Mouse (Mus musculus): ENCODE data around the gene Rab42.
"Not testable (repeated sequence)": the region's sequence is repeated elsewhere in the genome, so short reads cannot be mapped to it uniquely, and the experiment has no call there.

The Rab42 gene

DNA sequence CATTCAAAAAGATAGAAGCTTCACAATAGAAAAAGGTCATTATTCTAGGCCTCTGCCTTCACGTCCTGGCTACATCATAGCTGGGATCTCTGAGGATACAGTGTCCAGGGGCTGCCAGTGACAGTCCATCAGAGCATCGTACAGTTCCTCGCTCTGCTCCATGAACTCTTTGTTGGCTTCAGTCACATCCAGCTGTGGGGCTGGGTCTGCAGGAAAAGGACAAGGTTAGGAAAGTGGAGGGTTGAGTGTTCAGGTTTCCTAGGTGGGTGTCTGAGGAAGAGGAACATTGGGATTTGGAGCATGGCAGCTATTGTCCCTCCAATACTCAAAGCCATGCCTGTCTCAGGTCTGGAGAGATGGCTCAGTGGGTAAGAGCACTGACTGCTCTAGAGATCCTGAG, 8.6 kb upstream of the Rab42 start:
- no peak for DNase-seq (ENCODE audit: low spot score in 2 of 2)

DNA sequence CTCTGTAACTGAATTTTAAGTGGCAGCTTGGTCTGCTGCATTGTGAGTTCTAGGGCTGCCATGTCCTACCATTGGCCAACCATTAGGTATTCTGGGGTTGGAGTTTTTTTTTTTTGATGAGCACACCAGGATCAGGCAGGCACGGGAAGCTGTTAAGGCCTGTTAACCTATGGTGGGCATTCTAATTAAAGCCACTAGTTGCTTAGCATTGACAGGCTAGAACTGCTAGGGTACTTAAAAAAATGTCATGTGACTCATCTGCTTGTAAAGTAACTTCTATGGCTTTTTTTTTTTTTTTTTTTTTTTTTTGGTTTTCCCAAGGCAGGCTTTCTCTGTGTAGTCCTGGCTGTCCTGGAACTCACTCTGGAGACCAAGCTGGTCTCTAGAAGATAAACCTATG, 8.0 kb upstream of the Rab42 start:
- no peak for DNase-seq (ENCODE audit: low spot score in 2 of 2)

DNA sequence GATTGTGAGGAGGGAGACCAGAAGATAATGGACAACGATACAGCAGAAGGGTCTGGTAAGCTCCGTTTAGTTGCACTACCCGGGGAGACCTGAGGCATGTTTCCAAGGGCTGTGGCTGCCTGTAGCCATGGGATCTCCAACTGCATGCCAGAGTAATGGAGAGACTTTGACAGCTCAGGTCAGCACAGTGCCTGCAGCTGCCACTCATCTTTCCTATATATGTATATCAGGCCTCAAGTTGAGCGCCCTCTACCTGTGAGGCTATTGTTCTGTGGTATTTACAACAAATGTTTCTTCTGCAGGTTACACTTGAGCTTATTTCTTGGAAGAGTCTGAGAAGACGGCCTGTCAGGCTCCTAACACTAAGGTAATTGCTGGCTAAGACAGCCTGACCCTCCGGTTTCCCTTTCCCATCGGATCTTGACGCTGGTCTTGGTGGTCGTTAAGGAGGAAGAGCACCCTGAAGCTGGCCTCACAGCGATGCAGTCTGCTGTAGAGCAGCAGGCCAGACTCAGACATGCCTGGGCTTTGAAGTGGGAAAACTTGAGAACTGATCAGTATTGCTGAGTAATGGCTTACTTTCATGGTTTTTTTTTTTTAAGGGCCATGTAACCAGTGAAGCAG, 6.8 kb upstream of the Rab42 start:
- DNase-seq (ENCODE audit: low spot score in 2 of 2) = peak; percentile 59 to 74

DNA sequence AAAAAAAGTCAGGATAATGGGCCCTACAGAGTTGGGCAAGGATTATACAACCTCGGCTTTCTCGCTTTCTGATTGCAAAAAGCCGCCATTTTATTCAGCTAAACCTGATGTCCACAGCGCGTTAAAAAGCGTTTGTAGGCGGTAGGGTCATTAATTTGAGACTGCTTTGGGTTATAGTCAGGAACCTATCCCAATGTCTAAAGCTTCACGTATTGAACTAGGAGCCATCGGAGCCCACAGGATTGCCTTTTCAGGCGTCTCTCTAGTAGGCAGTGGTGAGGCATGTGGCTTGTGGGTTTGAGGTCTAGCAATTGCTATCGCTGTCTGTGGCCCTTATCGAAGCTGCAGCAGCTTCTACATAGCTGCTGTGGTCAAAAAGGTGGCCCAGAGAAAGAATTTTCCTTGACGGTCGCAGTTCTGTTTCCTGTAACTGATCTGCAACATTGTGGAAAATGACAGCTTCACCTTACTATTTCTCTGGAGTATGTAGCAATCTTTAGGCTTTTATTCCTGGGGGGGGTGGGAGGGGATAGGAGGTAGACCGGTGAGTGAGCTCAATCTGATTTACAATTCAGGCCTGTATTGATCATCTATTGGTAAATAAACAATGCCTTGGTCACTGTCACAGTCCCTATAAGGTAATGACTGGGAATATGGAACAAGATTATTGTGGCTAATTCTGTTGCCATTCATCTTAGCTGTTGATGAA, 6.1 kb upstream of the Rab42 start:
- DNase-seq (ENCODE audit: low spot score in 2 of 2) = no peak

DNA sequence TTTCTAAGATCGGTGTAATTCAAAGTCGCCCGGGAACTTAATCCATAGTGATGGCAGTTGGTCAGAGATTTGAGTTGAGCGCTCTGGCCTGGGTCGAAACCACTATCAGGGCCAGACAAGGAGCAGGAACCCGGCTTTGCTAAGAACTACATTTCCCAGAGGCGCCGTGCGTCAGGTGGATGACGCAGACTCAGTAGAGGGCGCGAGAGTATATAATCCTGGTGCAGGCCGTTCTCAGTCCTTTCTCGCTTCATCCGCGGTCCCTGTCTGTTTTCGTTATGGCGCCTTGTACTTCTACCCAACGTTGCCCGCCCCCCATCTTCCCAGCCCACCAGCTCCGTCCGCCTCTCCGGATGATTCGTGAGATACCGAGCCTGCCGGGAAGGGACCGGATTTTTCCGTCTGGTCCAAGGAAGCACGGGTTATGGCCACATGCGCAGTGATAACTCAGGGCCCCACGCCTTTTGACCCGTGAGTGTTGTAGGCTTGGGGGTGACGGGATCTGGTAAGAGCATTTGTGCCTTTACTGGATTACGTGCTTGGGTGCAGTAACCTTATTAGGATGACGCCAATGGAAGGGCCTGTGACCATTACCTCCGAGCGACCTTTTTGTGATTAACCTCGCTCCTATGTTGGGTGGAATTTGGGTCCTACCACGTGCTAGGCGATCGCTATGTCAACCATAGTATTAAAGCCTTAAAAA, 5.4 kb upstream of the Rab42 start:
- peak; percentile 83 to 90 for DNase-seq (ENCODE audit: low spot score in 2 of 2)

DNA sequence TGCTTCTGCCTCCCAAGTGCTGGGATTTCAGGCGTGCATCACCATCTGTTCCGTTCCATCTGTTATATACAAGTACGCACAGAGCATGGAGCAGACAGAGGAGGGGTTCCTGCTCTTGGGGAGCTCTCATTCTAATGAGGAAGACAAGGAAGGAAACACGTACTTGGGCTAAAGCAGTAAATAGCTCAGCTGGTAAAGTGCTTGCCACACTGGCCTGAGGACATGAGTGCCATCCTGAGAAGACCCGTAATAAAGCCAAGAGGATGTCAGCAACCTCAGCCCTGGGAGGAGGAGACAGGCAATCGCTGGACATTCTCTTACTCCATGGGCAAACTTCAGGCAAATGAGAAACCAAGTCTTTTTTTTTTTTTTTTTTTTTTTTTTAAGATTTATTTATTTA, 2.8 kb upstream of the Rab42 start:
- no peak for DNase-seq (ENCODE audit: low spot score in 2 of 2)

DNA sequence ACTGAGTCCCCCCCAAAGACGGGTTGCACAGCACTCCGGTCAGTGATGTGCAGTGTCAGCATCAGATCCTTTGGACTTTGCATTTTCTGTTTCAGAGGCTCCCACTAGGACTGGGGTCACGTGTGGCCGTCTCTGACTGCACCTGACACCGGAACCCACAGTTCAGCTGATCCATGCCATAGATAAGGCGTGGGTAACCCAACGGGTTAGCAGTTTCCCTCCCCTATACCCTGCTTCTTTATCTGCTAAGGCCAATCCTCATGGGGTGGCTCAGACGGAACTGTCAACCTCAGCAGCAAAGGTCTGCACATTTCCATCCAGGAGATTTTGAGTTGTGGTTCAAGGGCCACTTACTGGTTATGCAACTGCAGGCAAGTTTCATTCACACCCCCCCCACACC, 2.1 kb upstream of the Rab42 start:
- DNase-seq (ENCODE audit: low spot score in 2 of 2) = no peak

DNA sequence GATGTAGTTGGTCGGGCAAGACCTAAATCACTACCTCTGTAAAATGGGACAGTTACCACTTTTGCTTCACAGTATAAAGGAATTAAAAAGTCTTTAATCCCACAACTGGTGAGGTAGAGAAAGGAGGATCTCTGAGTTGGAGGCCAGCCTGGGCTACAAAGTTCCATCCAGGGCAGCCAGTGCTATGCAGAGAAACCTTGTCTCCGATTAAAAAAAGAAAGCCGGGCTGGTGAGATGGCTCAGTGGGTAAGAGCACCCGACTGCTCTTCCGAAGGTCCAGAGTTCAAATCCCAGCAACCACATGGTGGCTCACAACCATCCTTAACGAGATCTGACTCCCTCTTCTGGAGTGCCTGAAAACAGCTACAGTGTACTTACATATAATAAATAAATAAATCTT, 299 bp upstream of the Rab42 start:
- DNase-seq (ENCODE audit: low spot score in 2 of 2) = not testable (repeated sequence)

DNA sequence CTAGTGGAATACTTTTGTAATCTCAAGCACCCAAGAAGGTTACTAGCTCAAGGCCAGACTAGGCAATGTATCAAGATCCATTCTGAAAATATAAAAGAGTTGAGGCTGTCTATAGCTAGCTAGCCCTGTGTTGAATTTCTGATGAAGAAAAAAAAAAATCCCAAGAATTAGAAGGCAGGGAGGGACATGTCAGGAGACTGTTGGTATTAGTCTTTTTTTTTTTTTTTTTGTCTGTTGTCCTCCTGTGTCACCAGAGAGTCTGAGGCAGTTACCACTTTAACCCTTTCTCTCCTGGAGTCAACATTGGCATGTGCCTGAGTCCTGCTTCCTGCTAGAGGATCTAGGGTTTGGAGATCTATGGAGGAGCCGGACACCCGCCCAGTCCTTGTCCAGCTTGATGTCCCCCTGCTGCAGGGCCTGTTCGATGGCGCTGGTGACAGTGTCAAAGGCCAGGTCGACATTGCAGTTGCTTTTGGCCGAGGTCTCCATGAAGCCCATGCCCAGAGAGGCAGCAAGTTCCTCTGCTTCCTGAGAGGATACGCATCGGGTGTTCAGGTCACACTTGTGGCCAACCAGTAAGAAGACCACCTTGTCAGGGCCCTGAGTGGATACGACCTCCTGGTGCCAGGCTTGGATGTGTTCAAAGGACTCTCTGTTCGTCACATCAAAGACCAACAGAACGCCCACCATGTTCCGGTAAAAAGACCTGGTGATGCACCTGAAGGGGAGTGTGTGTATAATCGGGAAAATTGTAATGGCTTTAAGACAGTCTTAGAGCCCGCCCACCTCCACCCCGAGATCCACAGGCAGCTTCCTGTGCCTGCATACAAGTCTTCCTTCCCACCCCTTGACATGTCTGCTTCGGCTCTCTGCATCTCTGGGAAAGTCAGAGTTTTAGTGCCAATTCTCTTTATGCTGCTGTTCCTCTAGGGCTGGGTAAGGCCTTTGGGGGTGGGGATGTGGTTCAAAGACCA, 933 bp downstream of the Rab42 start:
- DNase-seq (ENCODE audit: low spot score in 2 of 2) = no peak

DNA sequence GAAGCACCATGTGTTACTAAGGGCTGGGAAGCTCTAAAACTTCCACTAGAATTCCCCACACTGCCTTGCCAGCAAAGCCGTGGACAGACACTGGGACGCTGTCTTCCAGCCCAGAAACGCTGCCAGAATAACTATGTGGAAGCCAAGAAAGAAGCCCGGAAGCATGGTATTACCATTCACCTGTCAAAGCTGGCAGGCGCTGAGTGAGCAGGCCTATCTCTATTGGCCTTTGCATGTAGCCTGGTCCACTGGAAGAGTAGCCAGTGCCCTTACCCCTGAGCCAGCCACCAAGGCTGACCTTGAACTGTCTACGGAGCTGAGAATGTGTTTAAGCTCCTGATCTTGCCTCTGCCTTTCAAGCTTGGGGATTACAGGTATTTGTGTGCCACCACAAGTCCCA, 1.7 kb downstream of the Rab42 start:
- no peak for DNase-seq (ENCODE audit: low spot score in 2 of 2)

DNA sequence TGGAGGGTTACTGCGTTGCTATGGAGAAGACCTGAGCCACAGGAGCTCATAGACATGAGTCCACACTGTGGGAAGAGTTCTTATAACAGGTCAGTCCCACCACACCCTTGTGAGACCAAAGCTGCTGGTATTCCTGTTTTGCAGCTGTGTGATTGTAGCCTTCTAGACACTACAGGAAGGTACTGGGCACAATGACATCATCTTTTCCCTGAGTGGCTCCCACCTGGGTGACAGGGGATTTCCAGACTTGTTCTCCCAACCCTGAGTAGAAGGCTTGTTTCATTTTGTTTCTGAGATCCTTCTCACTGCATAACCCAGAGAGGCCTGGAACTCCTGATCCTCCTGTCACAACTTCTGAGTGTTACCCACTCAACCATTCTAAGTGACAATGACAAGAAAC, 3.3 kb downstream of the Rab42 start:
- DNase-seq (ENCODE audit: low spot score in 2 of 2) = no peak

DNA sequence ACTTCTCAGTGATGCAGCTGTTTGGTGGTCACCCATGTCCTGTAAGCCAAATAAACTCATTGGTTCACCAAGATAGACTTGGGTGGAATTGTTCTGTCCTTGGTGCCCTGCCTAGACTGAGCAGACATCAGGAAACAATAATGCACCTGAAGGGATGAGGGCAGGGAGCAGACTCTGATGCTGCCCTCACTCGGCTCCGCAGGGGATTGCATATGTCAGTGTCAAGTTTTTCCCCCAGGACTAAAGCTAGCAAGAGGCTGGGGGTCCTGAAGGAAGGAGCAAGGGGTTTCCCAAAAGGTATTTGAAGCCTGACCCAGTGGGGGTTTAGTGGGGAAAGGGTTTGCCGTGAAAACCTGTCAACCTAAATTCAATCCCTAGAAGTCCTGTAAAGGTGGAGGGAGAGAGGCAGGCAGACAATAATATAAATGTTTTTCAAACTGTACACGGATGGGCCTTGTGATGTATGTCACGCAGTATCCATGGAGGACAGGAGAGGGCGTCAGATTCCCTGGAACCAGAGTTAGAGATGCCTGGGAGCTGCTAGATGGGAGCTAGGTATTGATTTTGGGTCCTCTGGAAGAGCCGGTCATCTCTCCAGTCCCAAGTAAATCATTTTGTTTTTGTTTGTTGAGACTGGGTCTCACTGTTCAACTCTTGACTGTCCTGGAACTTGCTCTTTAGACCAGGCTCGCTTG, 7.3 kb downstream of the Rab42 start:
- DNase-seq (ENCODE audit: low spot score in 2 of 2) = no peak

DNA sequence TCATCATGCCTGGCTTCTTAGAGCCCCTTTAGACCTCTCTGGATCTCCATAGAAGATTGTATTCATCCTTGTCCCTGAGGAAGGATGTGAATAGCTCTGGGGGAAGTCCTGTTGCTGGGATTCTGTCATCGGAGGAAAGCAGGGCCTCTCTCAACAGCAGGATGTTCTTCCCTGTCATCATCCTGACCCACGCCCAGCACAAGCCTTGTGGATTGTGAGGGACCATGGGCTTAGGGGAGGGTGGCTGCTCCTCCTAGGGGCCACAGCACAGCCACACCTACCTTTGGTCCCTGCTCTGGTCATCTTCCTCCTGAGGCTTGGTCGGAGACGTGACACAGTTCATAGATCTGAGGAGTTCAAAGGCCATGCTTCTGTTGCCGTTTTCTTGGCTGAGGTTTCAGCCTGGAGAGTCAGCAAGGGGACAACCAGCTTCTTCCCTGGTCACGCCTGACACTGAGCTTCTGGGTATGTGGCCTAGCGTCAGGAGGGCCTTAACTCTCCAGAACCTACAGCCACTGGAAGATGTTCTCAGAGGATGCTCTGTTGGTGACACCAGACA, 9.4 kb downstream of the Rab42 start:
- DNase-seq (ENCODE audit: low spot score in 2 of 2) = no peak

DNA sequence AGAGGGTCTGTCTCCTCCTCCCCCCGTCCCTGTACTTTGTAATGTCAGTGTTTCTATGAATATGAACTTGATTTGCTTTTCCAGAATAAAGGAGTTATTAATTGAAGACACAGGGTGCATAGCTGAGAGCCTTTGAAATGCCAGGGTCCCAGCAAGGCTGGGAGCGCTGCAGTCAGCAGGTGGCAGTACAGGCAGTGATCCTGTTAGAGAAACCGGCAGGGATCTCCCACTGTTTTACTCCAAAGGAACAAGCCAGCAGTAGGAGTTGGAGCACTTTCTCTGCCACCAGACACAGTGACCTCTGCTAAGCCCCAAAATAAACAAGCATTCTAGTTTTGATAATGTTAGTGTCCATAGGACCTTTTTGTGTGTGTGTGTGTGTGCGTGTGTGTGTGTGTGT, 10.2 kb downstream of the Rab42 start:
- DNase-seq (ENCODE audit: low spot score in 2 of 2) = no peak

DNA sequence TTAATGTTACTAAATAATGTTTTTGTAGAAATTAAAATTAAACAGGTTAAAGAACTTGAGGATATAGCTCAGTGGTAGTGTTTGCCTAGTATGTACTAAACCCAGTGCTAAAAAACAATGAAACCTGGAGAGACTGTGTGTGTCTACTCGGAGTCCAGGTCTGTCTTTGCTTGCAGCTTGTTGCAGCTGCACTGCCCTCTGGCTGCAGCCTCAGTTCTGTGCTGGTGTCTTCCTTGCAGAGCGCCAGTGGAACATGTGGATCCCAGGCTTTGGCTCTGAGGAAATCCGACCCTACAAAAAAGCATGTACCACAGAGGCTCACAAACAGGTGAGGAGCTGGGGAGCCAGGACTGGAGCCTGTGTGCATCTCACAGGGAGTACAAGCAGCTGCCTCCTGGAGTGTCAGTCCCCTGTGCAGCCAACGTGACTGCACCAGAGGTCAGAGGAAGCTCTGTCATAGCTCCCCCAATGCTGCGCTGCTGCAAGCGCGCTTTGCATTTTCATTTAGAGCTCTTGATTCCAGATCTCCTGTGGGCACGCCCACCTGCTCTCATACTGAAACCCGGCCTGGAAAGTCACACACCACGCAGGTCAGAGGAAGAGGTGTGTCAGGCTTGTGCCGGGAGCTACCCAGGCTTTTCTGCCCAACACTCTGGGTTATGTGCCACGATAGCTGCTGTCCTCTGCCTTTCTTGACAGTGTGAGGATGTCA, 11.4 kb downstream of the Rab42 start:
- no peak for DNase-seq (ENCODE audit: low spot score in 2 of 2)

DNA sequence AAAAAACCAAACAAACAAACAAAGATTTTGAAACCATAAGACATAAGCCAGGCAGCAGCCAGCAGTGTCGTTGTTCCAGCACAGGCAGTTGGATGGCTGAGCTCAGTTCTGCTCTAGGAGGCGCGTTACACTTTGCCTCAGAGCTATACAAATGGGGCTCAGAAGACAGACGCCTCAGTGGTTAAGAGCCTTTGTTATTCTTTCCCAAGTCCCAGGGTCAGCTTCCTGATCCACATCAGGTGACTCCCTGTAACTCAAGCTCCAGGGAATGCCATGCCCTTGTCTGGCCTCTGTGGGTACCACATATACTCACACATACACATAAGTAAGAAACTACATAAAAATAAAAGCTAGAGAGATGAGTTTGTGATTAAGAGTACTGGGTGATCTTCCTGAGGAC, 12.1 kb downstream of the Rab42 start:
- DNase-seq (ENCODE audit: low spot score in 2 of 2) = no peak

DNA sequence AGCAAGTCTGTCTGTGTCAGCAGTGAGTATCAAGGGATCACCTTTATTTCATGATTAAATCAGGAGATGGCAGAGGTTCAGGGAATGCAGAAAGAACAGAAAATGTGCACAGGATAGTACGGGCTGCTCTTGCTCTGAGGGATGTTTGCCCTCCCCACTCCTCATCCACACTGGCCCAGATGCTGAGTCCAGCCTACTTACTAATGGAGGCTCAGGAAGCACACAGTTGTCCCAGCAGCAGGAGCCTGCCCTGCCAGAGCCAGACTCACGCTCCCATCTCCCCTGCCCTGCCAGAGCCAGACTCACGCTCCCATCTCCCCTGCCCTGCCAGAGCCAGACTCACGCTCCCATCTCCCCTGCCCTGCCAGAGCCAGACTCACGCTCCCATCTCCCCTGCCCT, 14.3 kb downstream of the Rab42 start:
- not testable (repeated sequence) for DNase-seq (ENCODE audit: low spot score in 2 of 2)

DNA sequence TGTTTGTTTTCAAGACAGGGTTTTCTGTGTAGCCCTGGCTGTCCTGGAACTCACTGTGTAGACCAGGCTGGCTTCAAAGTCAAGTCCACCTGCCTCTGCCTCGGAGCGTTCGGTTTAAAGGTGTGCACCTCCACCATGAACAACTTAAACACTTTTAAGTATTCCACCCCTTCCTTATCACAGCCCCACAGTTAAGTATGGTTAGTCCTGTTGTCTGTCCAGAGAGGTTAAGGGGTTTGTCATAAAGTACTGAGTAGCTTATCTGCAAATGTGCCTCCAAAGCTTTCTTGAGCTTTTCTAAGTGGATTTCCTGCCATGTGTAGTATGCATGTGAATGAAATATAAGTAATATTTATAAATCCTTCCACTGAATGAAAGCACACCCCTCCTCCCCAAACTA, 27.2 kb downstream of the Rab42 start:
- DNase-seq (ENCODE audit: low spot score in 2 of 2) = no peak

DNA sequence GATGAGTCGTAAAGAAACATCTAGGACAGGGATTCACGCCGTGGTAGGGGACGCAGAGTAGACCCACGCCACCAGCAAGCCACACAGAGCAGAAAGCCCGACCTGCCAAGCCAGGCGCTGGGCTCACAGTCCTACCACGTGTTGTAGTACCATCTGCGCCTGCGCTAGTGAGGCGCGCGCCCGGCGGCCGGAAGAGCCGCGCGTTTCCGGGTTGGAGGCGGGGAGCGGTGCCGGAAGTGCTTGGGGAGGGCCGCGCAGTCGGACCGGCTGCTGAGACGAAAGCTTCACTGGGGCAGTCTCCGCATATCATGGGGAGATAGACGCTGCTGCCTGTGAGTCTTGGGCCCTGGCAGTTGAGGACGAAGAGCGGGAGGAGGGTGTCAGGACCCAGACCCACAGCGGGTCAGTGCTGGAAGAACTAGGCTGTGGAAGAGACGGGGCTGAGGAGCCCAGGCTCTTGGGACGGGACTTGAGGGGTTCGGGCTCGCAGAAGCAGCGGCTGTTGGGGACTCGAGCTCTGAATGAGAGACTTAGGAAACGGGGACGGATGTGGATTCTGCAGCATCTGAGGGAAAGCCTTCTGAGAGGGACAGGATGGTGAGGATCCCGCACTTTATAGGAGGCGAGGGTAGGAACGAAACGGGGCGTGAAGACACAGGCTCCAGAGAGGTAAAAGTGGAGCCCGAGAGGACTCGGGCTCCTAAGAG, 28.9 kb downstream of the Rab42 start, which contains the start of gene Taf12:
Gene Taf12 (plus strand): TSS at position 220 of the 707 bp plus-strand sequence.
- peak; percentile 84 to 91 for DNase-seq (ENCODE audit: low spot score in 2 of 2)

DNA sequence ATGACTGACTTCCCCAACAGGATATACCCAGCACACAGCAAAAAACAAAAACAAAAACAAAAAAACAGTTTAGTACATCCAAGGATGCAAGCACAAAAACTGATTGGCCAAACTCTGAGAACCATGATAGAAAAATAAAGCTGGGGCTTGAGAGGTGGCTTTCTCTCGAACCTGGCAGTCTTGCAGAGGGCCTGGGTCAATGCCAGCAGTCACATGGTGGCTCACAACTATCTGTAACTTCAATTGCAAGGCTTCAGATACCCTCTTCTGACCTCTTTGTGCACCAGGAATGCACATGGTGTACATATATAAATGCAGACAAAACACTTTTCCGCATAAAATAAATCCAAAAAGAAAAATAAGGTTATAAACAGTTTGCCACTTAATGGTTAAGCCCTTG, 30.0 kb downstream of the Rab42 start:
- no peak for DNase-seq (ENCODE audit: low spot score in 2 of 2)
